Mouse (Mus musculus): ENCODE measurements around the gene Wdr90.

The Wdr90 gene

GRCm38 (mm10) chr17:25860832-25861703 is at the start of gene Wdr90:
Gene Wdr90 (minus strand): TSS chr17:25861501.
- DNase-seq (ENCODE audit: low spot score in 2 of 2) = peak; percentile 93 to 96

- no peak for DNase-seq (ENCODE audit: low spot score in 2 of 2)
Measured at GRCm38 (mm10) chr17:25907640-25908039, 46.3 kb upstream of the Wdr90 start.

- no peak for DNase-seq (ENCODE audit: low spot score in 2 of 2)
Measured at GRCm38 (mm10) chr17:25903061-25903460, 41.8 kb upstream of the Wdr90 start.

GRCm38 (mm10) chr17:25900193-25900592 is 38.9 kb upstream of the Wdr90 start:
- DNase-seq (ENCODE audit: low spot score in 2 of 2) = no peak

GRCm38 (mm10) chr17:25895891-25896290 is 34.6 kb upstream of the Wdr90 start:
- DNase-seq (ENCODE audit: low spot score in 2 of 2) = no peak

- no peak for DNase-seq (ENCODE audit: low spot score in 2 of 2)
Measured at GRCm38 (mm10) chr17:25895415-25895814, 34.1 kb upstream of the Wdr90 start.

- DNase-seq (ENCODE audit: low spot score in 2 of 2) = peak; percentile 63 to 73
Measured at GRCm38 (mm10) chr17:25893975-25894617, 32.8 kb upstream of the Wdr90 start.

GRCm38 (mm10) chr17:25888837-25889236 is 27.5 kb upstream of the Wdr90 start:
- DNase-seq (ENCODE audit: low spot score in 2 of 2) = no peak

- DNase-seq (ENCODE audit: low spot score in 2 of 2) = no peak
Measured at GRCm38 (mm10) chr17:25887467-25887866, 26.2 kb upstream of the Wdr90 start.

- DNase-seq (ENCODE audit: low spot score in 2 of 2) = no peak
Measured at GRCm38 (mm10) chr17:25886806-25887205, 25.5 kb upstream of the Wdr90 start.

- DNase-seq (ENCODE audit: low spot score in 2 of 2) = no peak
Measured at GRCm38 (mm10) chr17:25885636-25886035, 24.3 kb upstream of the Wdr90 start.

- DNase-seq (ENCODE audit: low spot score in 2 of 2) = no peak
Measured at GRCm38 (mm10) chr17:25883824-25884223, 22.5 kb upstream of the Wdr90 start.

GRCm38 (mm10) chr17:25883268-25883667 is 22.0 kb upstream of the Wdr90 start:
- no peak for DNase-seq (ENCODE audit: low spot score in 2 of 2)

- no peak for DNase-seq (ENCODE audit: low spot score in 2 of 2)
Measured at GRCm38 (mm10) chr17:25882306-25882705, 21.0 kb upstream of the Wdr90 start.

- DNase-seq (ENCODE audit: low spot score in 2 of 2) = no peak
Measured at GRCm38 (mm10) chr17:25881691-25882090, 20.4 kb upstream of the Wdr90 start.

GRCm38 (mm10) chr17:25880913-25881641 is 19.8 kb upstream of the Wdr90 start:
- DNase-seq (ENCODE audit: low spot score in 2 of 2) = no peak

- no peak for DNase-seq (ENCODE audit: low spot score in 2 of 2)
Measured at GRCm38 (mm10) chr17:25880196-25880910, 19.1 kb upstream of the Wdr90 start, which contains the start of gene Wfikkn1. Gene Wfikkn1 (minus strand): TSS chr17:25880858.

GRCm38 (mm10) chr17:25879750-25880149 is 18.4 kb upstream of the Wdr90 start:
- no peak for DNase-seq (ENCODE audit: low spot score in 2 of 2)

- DNase-seq (ENCODE audit: low spot score in 2 of 2) = peak in 1 of 2 experiments; percentile 56
Measured at GRCm38 (mm10) chr17:25879261-25879660, 18.0 kb upstream of the Wdr90 start.

GRCm38 (mm10) chr17:25878611-25879180 is 17.4 kb upstream of the Wdr90 start:
- no peak for DNase-seq (ENCODE audit: low spot score in 2 of 2)
